Mouse (Mus musculus): ENCODE data around the gene Rhob.
A peak's percentile ranks its signal among the peaks of the same experiment; 100 is the strongest.

Rhob gene

GRCm38 (mm10) chr12:8504131-8504530 lies 4.3 kb upstream of the Rhob start:
- DNase-seq: no peak

GRCm38 (mm10) chr12:8502546-8502945 lies 2.7 kb upstream of the Rhob start:
- peak; percentile 78 to 86 for DNase-seq

- no peak for DNase-seq
These were observed 1.9 kb upstream of the Rhob start for GRCm38 (mm10) chr12:8501571-8502305.

GRCm38 (mm10) chr12:8500597-8501570 lies 1.1 kb upstream of the Rhob start:
- peak in 1 of 2 experiments; percentile 26 for DNase-seq

GRCm38 (mm10) chr12:8499001-8499870 lies 573 bp downstream of the Rhob start:
- peak in 1 of 2 experiments; percentile 85 for DNase-seq

GRCm38 (mm10) chr12:8498591-8499000 lies 1.2 kb downstream of the Rhob start:
- DNase-seq: peak; percentile 77 to 83

- peak; percentile 69 to 77 for DNase-seq
These were observed 1.6 kb downstream of the Rhob start for GRCm38 (mm10) chr12:8498148-8498571.

GRCm38 (mm10) chr12:8497314-8497706 lies 2.5 kb downstream of the Rhob start:
- no peak for DNase-seq

- no peak for DNase-seq
These were observed 3.0 kb downstream of the Rhob start for GRCm38 (mm10) chr12:8496679-8497313.

GRCm38 (mm10) chr12:8495881-8496678 lies 3.7 kb downstream of the Rhob start:
- peak; percentile 60 to 71 for DNase-seq

GRCm38 (mm10) chr12:8494675-8495074 lies 5.1 kb downstream of the Rhob start:
- no peak for DNase-seq

GRCm38 (mm10) chr12:8493386-8493785 lies 6.4 kb downstream of the Rhob start:
- no peak for DNase-seq

GRCm38 (mm10) chr12:8489098-8489497 lies 10.7 kb downstream of the Rhob start:
- peak; percentile 50 to 58 for DNase-seq

GRCm38 (mm10) chr12:8488652-8488980 lies 11.2 kb downstream of the Rhob start:
- no peak for DNase-seq

- DNase-seq: peak; percentile 88 to 90
These were observed 11.7 kb downstream of the Rhob start for GRCm38 (mm10) chr12:8487959-8488651.

- no peak for DNase-seq
These were observed 12.5 kb downstream of the Rhob start for GRCm38 (mm10) chr12:8487281-8487680.

GRCm38 (mm10) chr12:8485247-8485646 lies 14.6 kb downstream of the Rhob start:
- DNase-seq: no peak

- no peak for DNase-seq
These were observed 17.6 kb downstream of the Rhob start for GRCm38 (mm10) chr12:8482169-8482568.

- DNase-seq: no peak
These were observed 24.9 kb downstream of the Rhob start for GRCm38 (mm10) chr12:8474836-8475387.

GRCm38 (mm10) chr12:8472591-8473358 lies 27.0 kb downstream of the Rhob start:
- peak; percentile 87 to 92 for DNase-seq
